In genomic region chr13:54970521-54971247, GRCm38 (mm10) we compare ENCODE assay signal across 8 mouse cellular contexts. TPM values are rescaled to one million over a fixed set of nuclear protein-coding genes. Genes with fewer than 3 reads are reported as not detected.
DNase-seq lines count a peak whose midpoint lies in the region; ATAC-seq and TF ChIP-seq lines count a peak whose summit lies in the region.

No protein-coding gene starts in this region.

- H3K79me2 ChIP-seq in CH12.LX (replicated peaks; ENCODE audit: control insufficient read depth, extremely low read depth, insufficient read depth, poor library complexity, severe bottlenecking): no peaks in the 10 kb centered on the region

- peaks cover 42% of the 10 kb centered on the region for H3K27me3 ChIP-seq in heart, embryonic 10.5 days (ENCODE audit: insufficient read depth, poor library complexity, severe bottlenecking)
- H3K27me3 ChIP-seq in heart, embryonic 11.5 days (ENCODE audit: control insufficient read depth, insufficient read depth, low read length): peaks cover 12% of the 10 kb centered on the region
- peaks cover 78% of the 10 kb centered on the region for H3K27me3 ChIP-seq in CH12.LX (replicated peaks)
- H3K27me3 ChIP-seq in lung, embryonic 14.5 days (ENCODE audit: insufficient read depth, low read length): no peaks in the 10 kb centered on the region
- no peaks in the 10 kb centered on the region for H3K27me3 ChIP-seq in forebrain, postnatal 0 days (ENCODE audit: insufficient read depth, low read length)

- 35% methylated on average over 14 of the region's 14 CpGs for WGBS in heart, embryonic 10.5 days
- 39% methylated on average over 14 of the region's 14 CpGs for WGBS in heart, embryonic 11.5 days (ENCODE audit: insufficient replicate concordance)
- 31% methylated on average over 14 of the region's 14 CpGs for WGBS in lung, embryonic 14.5 days
- 43% methylated on average over 14 of the region's 14 CpGs for WGBS in forebrain, postnatal 0 days

- H3K4me3 ChIP-seq in heart, embryonic 10.5 days: no peak overlapping the region
- no peak overlapping the region for H3K4me3 ChIP-seq in heart, embryonic 11.5 days (ENCODE audit: low read depth, low read length)
- H3K4me3 ChIP-seq in CH12.LX (replicated peaks in 1 of 3; ENCODE audit: low read depth in 2 of 3, low read length in 2 of 3, poor library complexity in 1 of 3): no peak overlapping the region
- H3K4me3 ChIP-seq in lung, embryonic 14.5 days (ENCODE audit: low read depth, low read length): no peak overlapping the region
- no peak overlapping the region for H3K4me3 ChIP-seq in forebrain, postnatal 0 days (ENCODE audit: low read depth, low read length)

- DNase-seq in heart, embryonic 10.5 days (ENCODE audit: low spot score): peak; percentile 83
- peak; percentile 35 for DNase-seq in CH12.LX (ENCODE audit: extremely low read depth)
- DNase-seq in embryo, embryonic 9.5 days (ENCODE audit: extremely low spot score): peak; percentile 50
- DNase-seq in lung, embryonic 14.5 days: peak; percentile 82
- no peak for DNase-seq in left cerebral cortex, adult 8-10 months (ENCODE audit: low spot score in 2 of 2)
- DNase-seq in right cerebral cortex, postnatal 25 days: no peak
- DNase-seq in forebrain, postnatal 0 days: no peak

- no peak overlapping the region for H3K4me2 ChIP-seq in heart, embryonic 11.5 days
- no peak overlapping the region for H3K4me2 ChIP-seq in CH12.LX (ENCODE audit: insufficient read depth, low read depth, poor library complexity, severe bottlenecking)
- no peak overlapping the region for H3K4me2 ChIP-seq in lung, embryonic 14.5 days
- no peak overlapping the region for H3K4me2 ChIP-seq in forebrain, postnatal 0 days (ENCODE audit: low read depth)

- peaks cover 5% of the 10 kb centered on the region; the same call in 1 of the 2 replicates for H3K4me1 ChIP-seq in heart, embryonic 10.5 days
- H3K4me1 ChIP-seq in heart, embryonic 11.5 days (ENCODE audit: control insufficient read depth, insufficient read depth, low read length): no peaks in the 10 kb centered on the region
- peaks cover 0 to 3% of the 10 kb centered on the region in 2 experiments; a peak in 1 of 4 replicates for H3K4me1 ChIP-seq in CH12.LX (ENCODE audit: control insufficient read depth in 1 of 2, insufficient read depth in 2 of 2)
- no peaks in the 10 kb centered on the region for H3K4me1 ChIP-seq in lung, embryonic 14.5 days (ENCODE audit: insufficient read depth)
- H3K4me1 ChIP-seq in forebrain, postnatal 0 days (ENCODE audit: insufficient read depth): no peaks in the 10 kb centered on the region; the same call in none of the 2 replicates

- no peak for TF ChIP-seq POLR2A in CH12.LX (IDR thresholded peaks at IDR 0.05; ENCODE audit: low read depth, low read length)

- in situ Hi-C loops in CH12.LX (cut with MboI; ENCODE audit: low pct_ligation_motif_present, low pct_unique_long_range_greater_than_20kb, low sequenced_read_pairs): no loop called here

- no peak overlapping the region for H3K9ac ChIP-seq in heart, embryonic 11.5 days (ENCODE audit: low read depth, low read length)
- H3K9ac ChIP-seq in CH12.LX (ENCODE audit: insufficient read depth, low read depth): no peak overlapping the region
- H3K9ac ChIP-seq in lung, embryonic 14.5 days: no peak overlapping the region
- no peak overlapping the region for H3K9ac ChIP-seq in forebrain, postnatal 0 days

- H3K36me3 ChIP-seq in heart, embryonic 10.5 days: no peaks in the 10 kb centered on the region
- no peaks in the 10 kb centered on the region for H3K36me3 ChIP-seq in heart, embryonic 11.5 days (ENCODE audit: control insufficient read depth, insufficient read depth, low read length)
- no peaks in the 10 kb centered on the region for H3K36me3 ChIP-seq in CH12.LX (replicated peaks in 1 of 2; ENCODE audit: control insufficient read depth in 1 of 2, insufficient read depth in 1 of 2, low read length in 1 of 2)
- no peaks in the 10 kb centered on the region for H3K36me3 ChIP-seq in lung, embryonic 14.5 days (ENCODE audit: insufficient read depth)
- H3K36me3 ChIP-seq in forebrain, postnatal 0 days (ENCODE audit: insufficient read depth): no peaks in the 10 kb centered on the region

- TF ChIP-seq RAD21 in CH12.LX (IDR thresholded peaks at IDR 0.05; ENCODE audit: low read depth, low read length): no peak

- ATAC-seq in heart, embryonic 11.5 days (replicated peaks; ENCODE audit: insufficient number of reproducible peaks, low FRiP score, low TSS enrichment): no peak
- no peak; the same call in 1 of the 2 replicates for ATAC-seq in lung, embryonic 14.5 days (ENCODE audit: insufficient read depth)
- no peak for ATAC-seq in forebrain, postnatal 0 days

- dilution Hi-C loops in CH12.LX (cut with MboI; ENCODE audit: extremely low pct_ligation_motif_present, extremely low pct_unique_long_range_greater_than_20kb, low sequenced_read_pairs): no loop called here

- H3K27ac ChIP-seq in heart, embryonic 10.5 days: no peak overlapping the region
- H3K27ac ChIP-seq in heart, embryonic 11.5 days (ENCODE audit: low read depth, low read length): no peak overlapping the region
- H3K27ac ChIP-seq in CH12.LX (ENCODE audit: insufficient read depth, low read depth): no peak overlapping the region
- no peak overlapping the region for H3K27ac ChIP-seq in lung, embryonic 14.5 days (ENCODE audit: low read depth)
- H3K27ac ChIP-seq in forebrain, postnatal 0 days (ENCODE audit: low read depth, low read length): no peak overlapping the region

- no peak for TF ChIP-seq CTCF in CH12.LX (conservative IDR thresholded peaks at IDR 0.05 in 1 of 2, IDR thresholded peaks at IDR 0.05 in 1 of 2; ENCODE audit: low read depth in 2 of 2, low read length in 2 of 2)
- no peak for TF ChIP-seq CTCF in lung, embryonic 14.5 days (IDR thresholded peaks at IDR 0.05; ENCODE audit: low read depth)
- TF ChIP-seq CTCF in forebrain, postnatal 0 days (IDR thresholded peaks at IDR 0.05; ENCODE audit: low read depth): no peak

- no peaks in the 10 kb centered on the region for H3K9me3 ChIP-seq in heart, embryonic 10.5 days
- no peaks in the 10 kb centered on the region for H3K9me3 ChIP-seq in heart, embryonic 11.5 days (replicated peaks; ENCODE audit: control insufficient read depth, low read length)
- no peaks in the 10 kb centered on the region for H3K9me3 ChIP-seq in CH12.LX (replicated peaks; ENCODE audit: low read length)
- no peaks in the 10 kb centered on the region for H3K9me3 ChIP-seq in lung, embryonic 14.5 days (ENCODE audit: low read depth, low read length)
- H3K9me3 ChIP-seq in forebrain, postnatal 0 days (ENCODE audit: low read length): no peaks in the 10 kb centered on the region

- no peak for TF ChIP-seq EP300 in CH12.LX (IDR thresholded peaks at IDR 0.05; ENCODE audit: low read length)

TF ChIP-seq in CH12.LX, 34 proteins besides CTCF, POLR2A, EP300 and RAD21:
- no peak for TF ChIP-seq TBP (conservative IDR thresholded peaks at IDR 0.05; ENCODE audit: low read depth, low read length)
- no peak for TF ChIP-seq NELFE (IDR thresholded peaks at IDR 0.05; ENCODE audit: low read depth, low read length)
- TF ChIP-seq ZKSCAN1 (IDR thresholded peaks at IDR 0.05; ENCODE audit: borderline replicate concordance, low read depth, low read length): no peak
- peak; percentile 86 for TF ChIP-seq ZNF384 (IDR thresholded peaks at IDR 0.05; ENCODE audit: low read depth, low read length)
- TF ChIP-seq SIN3A (IDR thresholded peaks at IDR 0.05; ENCODE audit: low read length): peak; percentile 98
- peak; percentile 81; the same call in 1 of the 2 replicates for TF ChIP-seq MXI1 (IDR thresholded peaks at IDR 0.05; ENCODE audit: low read depth, low read length)

RNA-seq across cellular contexts. Expression of gene Unc5a, which starts 21.5 kb away (rescaled TPM):
- 1.8 and 2.1 TPM in 2 replicates for polyA plus RNA-seq in heart, embryonic 10.5 days (2016; fragmentation: Nextera tagmentation; extraction: Ambion mirVana)
- polyA plus RNA-seq in heart, embryonic 11.5 days (2014; fragmentation: Nextera tagmentation; extraction: Ambion mirVana): 2.5 and 2.6 TPM in 2 replicates
- 0.17 TPM in 1 of 2 replicates, not detected in the other for total RNA-seq in CH12.LX (2012; rRNA removed)
- not detected in 2 replicates for total RNA-seq in CH12.LX (2014; rRNA removed)
- not detected in 2 replicates for polyA plus RNA-seq in CH12.LX (2012; ENCODE audit: insufficient read length, low read depth)
- 6.5 and 7.5 TPM in 2 replicates for polyA plus RNA-seq in lung, embryonic 14.5 days (2014; fragmentation: Nextera tagmentation; extraction: Ambion mirVana)
- total RNA-seq in left cerebral cortex, adult 8-10 months (2022): 10 to 100 TPM; 86.2 to 95.5 (median 94.0) TPM
- 27.5 and 46.1 TPM in 2 replicates for total RNA-seq in forebrain, postnatal 0 days (2014; rRNA removed)
- polyA plus RNA-seq in forebrain, postnatal 0 days (2015; fragmentation: Nextera tagmentation; extraction: Ambion mirVana): 19.8 and 22.5 TPM in 2 replicates

RNA-seq across cellular contexts. Expression of gene Hk3, which starts 50.5 kb away (rescaled TPM):
- 0.43 TPM in 1 of 2 replicates, not detected in the other for polyA plus RNA-seq in heart, embryonic 10.5 days (2016; fragmentation: Nextera tagmentation; extraction: Ambion mirVana)
- polyA plus RNA-seq in heart, embryonic 11.5 days (2014; fragmentation: Nextera tagmentation; extraction: Ambion mirVana): 0.16 and 0.54 TPM in 2 replicates
- 0.04 TPM in 2 replicates for total RNA-seq in CH12.LX (2012; rRNA removed)
- total RNA-seq in CH12.LX (2014; rRNA removed): not detected in 2 replicates
- 0.10 TPM in 1 of 2 replicates, not detected in the other for polyA plus RNA-seq in CH12.LX (2012; ENCODE audit: insufficient read length, low read depth)
- 1.1 and 1.2 TPM in 2 replicates for polyA plus RNA-seq in lung, embryonic 14.5 days (2014; fragmentation: Nextera tagmentation; extraction: Ambion mirVana)
- total RNA-seq in left cerebral cortex, adult 8-10 months (2022): 1 to 10 TPM in 3 of 4 experiments, under 1 TPM in 1; 0.99 to 1.9 (median 1.4) TPM
- total RNA-seq in forebrain, postnatal 0 days (2014; rRNA removed): 0.76 and 1.4 TPM in 2 replicates
- polyA plus RNA-seq in forebrain, postnatal 0 days (2015; fragmentation: Nextera tagmentation; extraction: Ambion mirVana): 0.48 and 0.65 TPM in 2 replicates

Comparison
In these comparisons a context has a peak if more than half of its experiments do, and no peak if none do; other contexts are left out.
1. DNase-seq: peak in heart, embryonic 10.5 days (single experiment), CH12.LX (single experiment), embryo, embryonic 9.5 days (single experiment) and lung, embryonic 14.5 days (single experiment); none in left cerebral cortex, adult 8-10 months (0 of 2), right cerebral cortex, postnatal 25 days (single experiment) and forebrain, postnatal 0 days (single experiment).